Mouse (Mus musculus) spleen, adult 2 months (tissue): Measurements from ENCODE around the gene Sipa1l2.

Experiments
- CTCF ChIP-seq: fragments of 200-500 bp; IDR thresholded peaks from 2 replicates; pipeline ENCODE4 v1.5.1; 2011; ENCODE audit warnings: mild to moderate bottlenecking, inconsistent platforms; ENCODE audit not compliant: insufficient read depth, insufficient read length, insufficient replicate concordance; ENCODE audit errors: extremely low read depth
- POLR2A ChIP-seq: fragments of 200-500 bp; IDR thresholded peaks from 2 replicates; pipeline ENCODE4 v1.6.1; 2011; ENCODE audit warnings: low read depth, low read length, inconsistent platforms

- no peak for TF ChIP-seq CTCF
- no peak for TF ChIP-seq POLR2A
Measured at GRCm38 (mm10) chr8:125611024-125611798, 41.6 kb upstream of the Sipa1l2 start.
